Mouse (Mus musculus) neural tube, embryonic 11.5 days (tissue): ENCODE measurements around the gene Thrap3. TPM values are rescaled to one million over a fixed set of nuclear protein-coding genes. Genes with fewer than 3 reads are reported as not detected.

Source experiments
- ATAC-seq: fragments of 200-750 bp; cut with Nextera tagmentation; 2 replicates; pipeline ENCODE4 v1.8.0; 2017; ENCODE audit warnings: moderate number of reproducible peaks, mild to moderate bottlenecking, moderate TSS enrichment, moderate library complexity; ENCODE audit not compliant: insufficient read depth, low FRiP score, low TSS enrichment
- DNase-seq: peaks from one replicate; pipeline ENCODE4 v3.0.0-alpha.2; 2015; ENCODE audit warnings: low spot score
- H3K27ac ChIP-seq: fragments of 300-500 bp; sonication (generic); 2 replicates; pipeline ENCODE4 v1.5.1; 2014; ENCODE audit warnings: low read depth, mild to moderate bottlenecking, low read length
- H3K27me3 ChIP-seq: fragments of 300-500 bp; sonication (generic); 2 replicates; pipeline ENCODE4 v1.6.1; 2014; ENCODE audit warnings: mild to moderate bottlenecking, low read length, mixed read lengths; ENCODE audit not compliant: control insufficient read depth, insufficient read depth
- H3K36me3 ChIP-seq: fragments of 300-500 bp; sonication (generic); 2 replicates; pipeline ENCODE4 v1.6.1; 2014; ENCODE audit warnings: mild to moderate bottlenecking, low read length, moderate library complexity, mixed read lengths; ENCODE audit not compliant: control insufficient read depth, insufficient read depth
- H3K4me1 ChIP-seq: fragments of 300-500 bp; sonication (generic); 2 replicates; pipeline ENCODE4 v1.6.1; 2014; ENCODE audit warnings: low read length, mixed read lengths; ENCODE audit not compliant: control insufficient read depth, insufficient read depth
- H3K4me2 ChIP-seq: fragments of 300-500 bp; sonication (generic); 2 replicates; pipeline ENCODE4 v1.6.1; 2014; ENCODE audit warnings: low read depth, mild to moderate bottlenecking, moderate library complexity
- H3K4me3 ChIP-seq: fragments of 300-500 bp; sonication (generic); 2 replicates; pipeline ENCODE4 v1.5.1; 2014; ENCODE audit warnings: low read depth, low read length
- H3K9ac ChIP-seq: fragments of 300-500 bp; sonication (generic); 2 replicates; pipeline ENCODE4 v1.6.1; 2014; ENCODE audit warnings: mild to moderate bottlenecking, low read length
- H3K9me3 ChIP-seq: fragments of 300-500 bp; sonication (generic); 2 replicates; pipeline ENCODE4 v1.6.1; 2016; ENCODE audit warnings: low read length; ENCODE audit not compliant: control insufficient read depth
- WGBS: fragments of 180-500 bp; shearing (Covaris S2); extraction: QIAGEN DNeasy Blood & Tissue Kit; methylation state at CpG from one replicate; pipeline ENCODE4 v1.1.7; 2014; 5-methylcytosine and 5-hydroxymethylcytosine counted together
- polyA plus RNA-seq: library from polyadenylated mRNA; unstranded; fragments of >200 nt; fragmentation: Nextera tagmentation; extraction: Ambion mirVana; gene quantifications from 2 replicates; pipeline ENCODE4 v1.2.1, GENCODE M21; 2014

The Thrap3 gene
- polyA plus RNA-seq, 1 experiment from 2014 or later = 197 TPM

DNA sequence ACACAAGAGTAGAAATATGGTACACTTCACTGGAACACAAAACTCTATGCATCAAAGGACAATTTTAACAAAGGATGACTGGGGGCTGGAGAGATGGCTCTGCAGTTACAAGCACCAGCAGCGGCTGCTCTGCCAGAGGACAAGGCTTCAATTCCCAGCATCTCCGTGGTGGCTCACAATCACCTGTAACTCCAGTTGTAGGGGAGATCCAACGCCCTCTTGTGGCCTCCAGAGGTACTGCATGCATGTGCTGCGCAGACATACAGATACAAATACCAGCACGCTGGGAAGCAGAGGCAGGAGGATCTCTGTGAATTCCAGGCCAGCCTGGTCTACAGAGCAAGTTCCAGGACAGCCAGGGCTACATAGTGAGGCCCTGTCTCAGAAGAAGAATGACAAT, 45.9 kb downstream of the Thrap3 start:
- Histone ChIP-seq H3K9me3 (no peaks in the 10 kb centered on the region), H3K4me1 (no peaks in the 10 kb centered on the region), H3K4me3 (no peak overlapping the region), H3K36me3 (no peaks in the 10 kb centered on the region), H3K4me2 (no peak overlapping the region), H3K27me3 (no peaks in the 10 kb centered on the region), H3K9ac (no peak overlapping the region), H3K27ac (no peak overlapping the region)
- DNase-seq (no peak), ATAC-seq (no peak)
- 55% methylated on average over 5 of the region's 5 CpGs for WGBS

DNA sequence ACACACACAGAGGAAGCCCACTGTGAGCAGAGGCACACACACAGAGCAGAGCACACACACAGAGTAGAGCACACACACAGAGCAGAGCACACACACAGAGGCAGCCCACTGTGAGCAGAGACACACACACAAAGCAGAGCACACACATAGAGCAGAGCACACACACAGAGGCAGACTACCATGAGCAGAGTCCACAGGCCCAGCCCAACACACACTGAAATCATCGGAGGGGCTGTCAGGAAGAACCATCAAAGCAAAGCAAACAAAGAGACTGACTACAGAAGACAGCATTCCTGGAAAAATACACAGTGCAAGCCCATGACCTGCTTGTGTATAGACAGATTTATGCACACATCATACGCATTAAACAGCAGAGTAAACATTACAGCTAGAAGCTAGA, 46.7 kb downstream of the Thrap3 start:
- H3K4me2 ChIP-seq = no peak overlapping the region
- H3K36me3 ChIP-seq = no peaks in the 10 kb centered on the region
- WGBS = 56% methylated on average over 2 of the region's 2 CpGs
- H3K4me1 ChIP-seq = no peaks in the 10 kb centered on the region
- no peak overlapping the region for H3K9ac ChIP-seq
- H3K27me3 ChIP-seq = no peaks in the 10 kb centered on the region
- peak overlapping the region; percentile 29; the same call in 1 of the 2 replicates for H3K27ac ChIP-seq
- H3K9me3 ChIP-seq = no peaks in the 10 kb centered on the region
- DNase-seq = no peak
- no peak overlapping the region for H3K4me3 ChIP-seq
- no peak for ATAC-seq

DNA sequence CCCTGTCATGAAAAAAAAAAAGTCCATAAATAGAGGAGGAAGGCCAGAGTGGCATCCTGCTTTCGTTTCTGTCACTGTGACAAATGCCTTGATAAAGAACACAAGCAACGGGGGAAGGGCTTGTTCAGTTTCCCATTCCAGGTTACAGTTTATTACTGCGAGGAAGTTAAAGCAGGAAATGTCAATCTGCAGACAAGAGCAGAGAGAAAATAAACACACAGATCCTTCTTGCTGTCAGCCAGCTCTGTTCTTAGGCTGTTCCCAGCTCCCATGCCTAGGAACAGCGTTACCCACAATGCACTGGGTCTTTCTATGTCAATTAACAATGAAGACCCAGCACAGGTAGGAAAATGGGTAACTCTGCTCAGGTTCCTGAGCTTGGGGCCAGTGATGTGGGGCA, 47.4 kb downstream of the Thrap3 start:
- H3K36me3 ChIP-seq = no peaks in the 10 kb centered on the region
- H3K4me2 ChIP-seq = no peak overlapping the region
- ATAC-seq = no peak
- no peak overlapping the region for H3K9ac ChIP-seq
- no peaks in the 10 kb centered on the region for H3K9me3 ChIP-seq
- H3K4me1 ChIP-seq = no peaks in the 10 kb centered on the region
- no peak for DNase-seq
- H3K27me3 ChIP-seq = no peaks in the 10 kb centered on the region
- peak overlapping the region; percentile 29; the same call in 1 of the 2 replicates for H3K27ac ChIP-seq
- H3K4me3 ChIP-seq = no peak overlapping the region
- 63% methylated on average over 4 of the region's 4 CpGs for WGBS

DNA sequence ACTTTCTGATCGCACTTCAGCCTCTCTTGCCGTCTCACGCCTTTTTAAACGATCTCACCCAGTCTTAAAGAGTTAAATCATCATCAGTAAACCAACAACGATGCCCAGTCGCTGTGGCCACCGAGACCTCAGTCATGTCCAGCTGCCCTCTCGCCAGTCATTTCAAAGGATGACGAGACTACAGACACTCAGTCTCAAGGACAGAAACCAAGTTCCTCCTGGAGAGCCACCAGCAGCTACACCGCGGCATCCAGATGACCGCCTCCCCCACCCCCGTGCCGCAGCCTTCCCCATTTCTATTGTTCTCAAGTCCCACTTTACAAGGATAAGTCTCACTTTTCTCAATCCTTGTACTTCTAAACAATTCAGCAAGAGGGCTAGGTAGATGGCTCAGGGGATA, 49.7 kb downstream of the Thrap3 start:
- no peak overlapping the region for H3K4me3 ChIP-seq
- H3K9me3 ChIP-seq = no peaks in the 10 kb centered on the region
- WGBS = 59% methylated on average over 14 of the region's 14 CpGs
- ATAC-seq (no peak), DNase-seq (no peak)
- no peak overlapping the region for H3K9ac ChIP-seq
- peaks cover 10% of the 10 kb centered on the region for H3K4me1 ChIP-seq
- H3K4me2 ChIP-seq = no peak overlapping the region
- H3K27me3 ChIP-seq = peaks cover 19% of the 10 kb centered on the region
- H3K27ac ChIP-seq = no peak overlapping the region
- no peaks in the 10 kb centered on the region for H3K36me3 ChIP-seq

DNA sequence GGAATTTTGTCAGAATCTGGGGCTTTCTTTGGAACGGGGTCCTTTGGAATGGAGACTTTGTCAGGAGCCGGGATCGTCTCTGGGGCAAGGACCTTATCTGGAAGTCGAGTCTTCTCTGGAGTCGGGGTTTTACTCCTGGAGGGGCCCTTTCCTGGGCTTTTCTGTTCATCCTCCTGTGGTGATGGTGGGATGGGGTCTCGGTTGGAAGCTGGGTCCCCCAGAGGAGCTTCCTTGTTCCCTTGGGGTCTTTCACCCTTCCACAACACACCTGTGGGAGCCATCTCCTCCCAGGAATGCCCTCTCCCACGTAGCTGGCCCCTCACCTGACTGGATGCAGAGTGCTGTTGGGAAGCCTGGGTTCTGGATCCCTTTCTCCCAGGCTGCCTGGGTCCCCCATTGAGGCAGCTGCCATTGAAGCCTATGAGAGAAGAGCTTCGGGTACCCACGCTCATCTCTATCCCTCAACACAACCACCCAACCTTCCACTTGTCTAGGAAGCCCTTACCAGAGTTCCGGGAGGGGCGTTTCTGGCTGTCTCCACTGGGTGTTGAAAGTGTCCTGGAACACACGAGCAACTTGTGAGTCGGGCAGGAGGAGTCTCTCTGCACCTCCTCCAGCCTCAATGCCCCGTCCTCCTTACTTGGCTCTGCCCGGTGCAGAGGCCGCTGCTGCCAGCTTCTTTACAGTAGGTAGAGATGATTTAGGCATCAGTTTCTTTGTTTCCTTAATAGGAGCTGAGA, 50.7 kb downstream of the Thrap3 start:
- ATAC-seq = no peak
- DNase-seq = no peak
- no peak overlapping the region for H3K27ac ChIP-seq
- H3K36me3 ChIP-seq = no peaks in the 10 kb centered on the region
- WGBS = 90% methylated on average over 16 of the region's 16 CpGs
- no peaks in the 10 kb centered on the region for H3K9me3 ChIP-seq
- no peak overlapping the region for H3K4me3 ChIP-seq
- H3K4me2 ChIP-seq = no peak overlapping the region
- H3K27me3 ChIP-seq = peaks cover 19% of the 10 kb centered on the region
- H3K4me1 ChIP-seq = peaks cover 15% of the 10 kb centered on the region
- no peak overlapping the region for H3K9ac ChIP-seq

DNA sequence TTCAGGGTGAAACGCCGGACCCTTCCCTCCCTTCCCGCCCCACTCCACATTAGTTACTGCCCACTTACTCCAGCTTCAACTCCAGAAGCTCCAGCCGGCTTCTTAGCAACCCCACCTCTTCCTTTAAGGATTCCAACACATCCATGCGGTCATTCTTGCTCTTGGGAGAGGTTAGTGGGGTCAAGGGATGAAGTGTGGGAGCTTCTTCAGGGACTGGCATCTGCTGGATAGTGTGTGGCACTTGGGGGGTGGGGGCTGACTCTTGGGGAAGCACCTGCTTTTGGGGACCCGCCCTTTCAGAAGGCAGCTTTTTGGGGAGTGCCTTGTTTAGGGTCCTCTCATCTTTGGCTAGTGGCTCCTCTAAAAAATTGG, 51.6 kb downstream of the Thrap3 start:
- no peak overlapping the region for H3K4me3 ChIP-seq
- H3K36me3 ChIP-seq = no peaks in the 10 kb centered on the region
- ATAC-seq (no peak), DNase-seq (no peak)
- H3K27ac ChIP-seq = peak overlapping the region; percentile 29; the same call in 1 of the 2 replicates
- peaks cover 15% of the 10 kb centered on the region for H3K4me1 ChIP-seq
- WGBS = 54% methylated on average over 6 of the region's 6 CpGs
- H3K27me3 ChIP-seq = peaks cover 19% of the 10 kb centered on the region
- H3K9me3 ChIP-seq = no peaks in the 10 kb centered on the region
- peak overlapping the region; percentile 28 for H3K4me2 ChIP-seq
- peak overlapping the region; percentile 2; the same call in 1 of the 2 replicates for H3K9ac ChIP-seq

DNA sequence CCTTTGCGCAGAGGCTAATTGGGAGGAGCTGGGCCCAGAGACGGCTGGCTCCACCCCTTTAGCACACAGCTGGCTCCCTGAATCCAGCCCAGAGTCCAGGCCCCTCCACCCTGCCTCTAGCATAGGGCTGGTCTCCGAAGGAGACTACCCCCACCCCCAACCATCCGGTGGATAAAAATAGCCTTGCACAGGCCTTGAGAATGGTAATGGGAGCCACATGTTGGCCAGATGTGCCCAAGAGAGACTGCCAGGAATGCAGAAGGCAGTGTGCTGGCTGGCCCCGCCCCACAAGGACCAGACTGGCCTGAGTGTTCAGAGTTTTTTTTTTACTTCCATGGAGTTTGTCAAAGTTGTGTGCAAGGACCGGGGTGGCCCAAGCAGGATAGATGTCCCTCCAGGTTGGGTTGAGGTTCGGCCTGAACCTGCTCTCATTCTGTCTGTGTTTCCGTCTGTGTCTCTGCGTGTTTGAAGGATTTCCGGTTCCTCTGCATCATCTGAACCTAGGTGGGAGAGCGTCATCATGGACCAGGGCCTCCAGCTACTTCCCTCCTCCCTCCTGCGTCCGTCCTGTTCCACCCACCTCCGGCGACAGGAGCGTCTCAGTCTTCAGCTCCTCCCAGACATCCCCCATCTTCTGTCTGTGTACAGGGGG, 52.1 kb downstream of the Thrap3 start:
- DNase-seq (peak; percentile 83), ATAC-seq (no peak)
- 48% methylated on average over 16 of the region's 16 CpGs for WGBS
- H3K36me3 ChIP-seq = no peaks in the 10 kb centered on the region
- no peak overlapping the region; the same call in 1 of the 2 replicates for H3K4me3 ChIP-seq
- peaks cover 19% of the 10 kb centered on the region for H3K27me3 ChIP-seq
- peaks cover 15% of the 10 kb centered on the region for H3K4me1 ChIP-seq
- no peaks in the 10 kb centered on the region for H3K9me3 ChIP-seq
- peak overlapping the region; percentile 2; the same call in 1 of the 2 replicates for H3K9ac ChIP-seq
- peak overlapping the region; percentile 65 for H3K4me2 ChIP-seq
- peak overlapping the region; percentile 29; the same call in 1 of the 2 replicates for H3K27ac ChIP-seq

DNA sequence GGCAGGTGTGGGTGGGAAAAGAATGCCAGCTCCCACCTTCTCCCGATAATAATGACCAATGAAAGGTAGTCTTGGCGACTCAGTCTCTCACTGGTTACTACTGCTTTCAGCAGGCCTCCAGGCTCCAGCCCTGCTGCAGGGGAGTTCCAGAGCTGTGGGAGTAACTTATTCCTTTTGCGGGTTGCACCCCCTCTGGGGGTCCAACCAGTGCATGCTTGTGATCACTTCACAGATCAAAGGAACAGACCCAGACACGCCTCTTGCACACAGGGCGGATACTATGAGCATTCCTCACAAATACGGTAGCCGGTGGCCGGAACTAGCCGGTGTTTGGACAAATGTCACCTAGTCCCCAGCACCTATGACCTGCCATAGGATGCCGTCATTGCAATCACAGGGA, 52.8 kb downstream of the Thrap3 start:
- H3K4me3 ChIP-seq = peak overlapping the region; percentile 49
- peak overlapping the region; percentile 61; the same call in 1 of the 2 replicates for H3K9ac ChIP-seq
- H3K4me2 ChIP-seq = peak overlapping the region; percentile 65
- H3K27me3 ChIP-seq = peaks cover 19% of the 10 kb centered on the region
- no peaks in the 10 kb centered on the region for H3K36me3 ChIP-seq
- 45% methylated on average over 10 of the region's 10 CpGs for WGBS
- peaks cover 15% of the 10 kb centered on the region for H3K4me1 ChIP-seq
- no peak for ATAC-seq
- no peaks in the 10 kb centered on the region for H3K9me3 ChIP-seq
- H3K27ac ChIP-seq = no peak overlapping the region
- DNase-seq = no peak
